Mouse (Mus musculus) neutrophil, adult 83 days (primary cell): ENCODE results near the gene Olfr777. TPM values are rescaled to one million over a fixed set of nuclear protein-coding genes. Genes with fewer than 3 reads are reported as not detected.

Experiments
- total RNA-seq, 2 experiments: library from RNA; stranded (reverse); gene quantifications; one replicate each; pipeline ENCODE4 v1.2.4; 2023

Olfr777 gene
- not detected for total RNA-seq

DNA sequence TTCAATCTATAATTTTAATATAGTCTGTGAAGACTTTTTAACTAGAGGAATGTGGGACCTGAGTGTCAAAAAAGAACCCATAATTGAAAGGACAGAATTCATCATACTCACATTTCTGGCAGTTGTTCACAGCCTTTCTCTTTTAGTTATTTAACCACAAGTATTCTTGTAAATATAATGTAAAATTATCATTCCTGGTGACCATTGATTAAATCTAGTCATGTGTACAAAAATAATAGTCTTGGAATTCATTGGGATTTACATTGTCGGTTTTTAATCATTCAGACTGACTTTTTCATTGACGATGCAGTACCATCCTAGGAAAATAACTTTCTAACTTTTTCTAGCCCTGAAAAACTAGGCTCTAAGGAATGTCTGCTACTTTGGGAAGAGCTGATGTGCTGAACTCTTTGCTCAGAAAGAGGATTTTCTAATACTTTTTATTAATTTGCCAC, at the start of gene Olfr777:
TSS of gene Olfr777 (minus strand) at position 405 of the 455 bp plus-strand sequence.

DNA sequence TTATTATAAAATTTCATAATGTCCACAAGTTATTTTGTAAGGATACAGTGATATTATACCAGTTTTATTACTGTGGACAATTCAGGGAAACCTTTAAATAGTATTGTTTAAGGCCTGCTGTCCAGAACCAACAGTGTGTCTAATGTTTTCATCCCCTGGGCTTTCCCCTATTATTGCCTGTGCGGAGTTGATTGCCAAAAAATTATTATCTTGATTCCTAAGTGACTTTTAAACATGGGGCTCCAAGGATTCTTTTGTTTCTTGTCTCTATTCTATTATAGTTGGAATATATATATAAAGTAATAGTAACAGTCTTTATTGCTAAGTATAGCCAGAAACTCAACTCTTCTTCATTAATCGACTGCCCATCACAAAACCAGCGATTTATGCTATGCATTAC, 46.5 kb upstream of the Olfr777 start, which contains the start of gene Olfr780:
TSS of gene Olfr780 (plus strand) at position 301 of the 400 bp plus-strand sequence.

DNA sequence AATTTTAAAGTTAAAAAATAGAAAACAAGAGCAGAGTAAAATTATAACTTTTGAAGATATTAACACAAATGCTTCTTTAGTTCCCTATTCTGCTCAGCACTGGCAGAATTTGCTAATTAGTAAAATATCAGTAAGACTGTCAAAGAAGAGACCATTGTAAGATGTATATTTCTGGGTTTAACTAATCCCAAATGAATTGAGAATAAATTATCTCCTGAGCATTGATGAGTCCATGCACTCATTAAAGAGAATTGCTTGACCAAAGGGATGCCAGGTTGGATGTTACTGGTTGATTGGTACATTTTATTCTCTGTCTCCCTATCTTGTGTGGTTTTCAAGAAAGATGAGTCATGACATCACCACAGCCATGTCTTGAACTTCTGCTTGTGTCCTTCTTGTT, 12.5 kb downstream of the Olfr777 start, which contains the start of gene Olfr776:
TSS of gene Olfr776 (plus strand) at position 301 of the 400 bp plus-strand sequence.

DNA sequence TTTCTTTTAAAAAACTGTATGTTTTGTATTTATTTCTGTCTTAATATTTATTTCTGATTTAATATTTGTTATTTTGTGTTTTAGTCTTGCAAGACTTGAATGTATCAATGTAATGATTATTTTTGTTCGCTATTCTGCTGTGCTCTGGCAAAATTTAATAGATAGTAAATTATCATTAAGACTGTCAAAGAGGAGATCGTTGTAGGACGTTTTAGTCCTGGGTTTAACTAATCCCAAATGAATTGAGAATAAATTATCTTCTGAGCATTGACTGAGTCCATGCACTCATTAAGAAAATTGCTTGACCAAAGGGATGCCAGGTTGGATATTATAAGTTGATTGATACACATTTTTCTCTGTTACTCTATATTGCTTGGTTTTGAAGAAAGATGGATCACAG, 23.2 kb downstream of the Olfr777 start, which contains the start of gene Olfr775:
TSS of gene Olfr775 (plus strand) at position 301 of the 400 bp plus-strand sequence.

DNA sequence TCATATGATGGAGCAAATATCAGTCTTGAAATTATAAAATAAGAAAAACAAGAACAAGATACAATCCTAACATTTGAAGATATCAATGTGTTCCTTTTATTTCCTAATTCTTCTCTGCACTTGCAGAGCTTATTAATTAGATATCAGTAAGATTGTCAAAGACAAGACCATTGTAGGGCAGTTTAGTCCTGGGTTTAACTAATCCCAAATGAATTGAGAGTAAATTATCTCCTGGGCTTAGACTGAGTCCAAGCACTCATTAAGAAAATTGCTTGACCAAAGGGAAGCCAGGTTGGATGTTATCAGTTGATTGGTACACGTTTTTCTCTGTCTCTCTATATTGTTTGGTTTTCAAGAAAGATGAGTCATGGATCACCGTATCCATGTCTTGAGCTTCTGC, 35.4 kb downstream of the Olfr777 start, which contains the start of gene Olfr774:
TSS of gene Olfr774 (plus strand) at position 301 of the 400 bp plus-strand sequence.

Other genes starting within 250 kb of the Olfr777 start
- gene Olfr764-ps1, start 231.6 kb downstream of the Olfr777 start, total RNA-seq, result not detected
- not detected for gene Olfr765, start 221.5 kb downstream of the Olfr777 start, total RNA-seq
- not detected for gene Olfr766-ps1, start 202.5 kb downstream of the Olfr777 start, total RNA-seq
- gene Olfr767, start 188.6 kb downstream of the Olfr777 start, total RNA-seq, result not detected
- gene Olfr768, start 172.1 kb downstream of the Olfr777 start, total RNA-seq, result not detected
- gene Olfr769, start 153.6 kb downstream of the Olfr777 start, total RNA-seq, result not detected
- gene Olfr770, start 132.5 kb downstream of the Olfr777 start, total RNA-seq, result not detected
- gene Olfr771, start 106.7 kb downstream of the Olfr777 start, total RNA-seq, result not detected
- gene Olfr772, start 93.6 kb downstream of the Olfr777 start, total RNA-seq, result not detected
- gene Olfr773, start 84.1 kb downstream of the Olfr777 start, total RNA-seq, result not detected
- not detected for gene Olfr774, start 35.3 kb downstream of the Olfr777 start, total RNA-seq
- gene Olfr775, start 23.1 kb downstream of the Olfr777 start, total RNA-seq, result not detected
- gene Olfr776, start 12.4 kb downstream of the Olfr777 start, total RNA-seq, result not detected
- gene Olfr780, start 46.6 kb upstream of the Olfr777 start, total RNA-seq, result not detected
- not detected for gene Olfr781, start 57.4 kb upstream of the Olfr777 start, total RNA-seq
- not detected for gene Olfr782, start 77.4 kb upstream of the Olfr777 start, total RNA-seq
- gene Olfr784, start 112.6 kb upstream of the Olfr777 start, total RNA-seq, result under 1 TPM in 1 of 2 experiments, not detected in 1; 0.13 TPM
- not detected for gene Olfr785, start 133.9 kb upstream of the Olfr777 start, total RNA-seq
- gene Olfr786, start 155.8 kb upstream of the Olfr777 start, total RNA-seq, result not detected
- gene Olfr787, start 190.4 kb upstream of the Olfr777 start, total RNA-seq, result not detected
- gene Olfr788, start 199.5 kb upstream of the Olfr777 start, total RNA-seq, result not detected
- not detected for gene Olfr789, start 213.3 kb upstream of the Olfr777 start, total RNA-seq
- gene Olfr790, start 227.0 kb upstream of the Olfr777 start, total RNA-seq, result not detected